Mouse (Mus musculus) erythroblast, adult 5-6 weeks (primary cell): ENCODE measurements around the gene Gps2. TPM values are rescaled to one million over a fixed set of nuclear protein-coding genes. Genes with fewer than 3 reads are reported as not detected.

Experiments used
- ATAC-seq: replicated peaks from 2 replicates; pipeline ENCODE4 v1.8.0; 2016; ENCODE audit warnings: moderate number of reproducible peaks, mild to moderate bottlenecking, moderate TSS enrichment, inconsistent platforms; ENCODE audit not compliant: poor library complexity, low FRiP score, severe bottlenecking
- total RNA-seq, 2 experiments: library from RNA; stranded (forward) in 1 of 2; stranded (reverse) in 1 of 2; fragments of 150-400 nt in 1 of 2; fragments of 200-764, 138-1000 nt in 1 of 2; gene quantifications; 2 replicates each; pipeline versions ENCODE4 v1.2.3 to v1.2.4; 2015 to 2017; ENCODE audit warnings: low replicate concordance in 2 of 2

Gene Gps2
- total RNA-seq (2015; ENCODE audit: low replicate concordance) (69.0 and 102 TPM in 2 replicates), total RNA-seq (2017; ENCODE audit: low replicate concordance) (52.9 and 63.3 TPM in 2 replicates)

- peak; percentile 79 for ATAC-seq
Observed at GRCm38 (mm10) chr11:69913554-69914371, at the start of gene Gps2. Gps2 (plus strand) TSS chr11:69913888.

GRCm38 (mm10) chr11:69864138-69864860 lies 49.4 kb upstream of the Gps2 start:
- ATAC-seq, result peak; percentile 54; the same call in 1 of the 2 replicates

GRCm38 (mm10) chr11:69865561-69865960 lies 48.1 kb upstream of the Gps2 start:
- ATAC-seq, result no peak

GRCm38 (mm10) chr11:69867335-69867734 lies 46.4 kb upstream of the Gps2 start:
- ATAC-seq, result no peak

DNA sequence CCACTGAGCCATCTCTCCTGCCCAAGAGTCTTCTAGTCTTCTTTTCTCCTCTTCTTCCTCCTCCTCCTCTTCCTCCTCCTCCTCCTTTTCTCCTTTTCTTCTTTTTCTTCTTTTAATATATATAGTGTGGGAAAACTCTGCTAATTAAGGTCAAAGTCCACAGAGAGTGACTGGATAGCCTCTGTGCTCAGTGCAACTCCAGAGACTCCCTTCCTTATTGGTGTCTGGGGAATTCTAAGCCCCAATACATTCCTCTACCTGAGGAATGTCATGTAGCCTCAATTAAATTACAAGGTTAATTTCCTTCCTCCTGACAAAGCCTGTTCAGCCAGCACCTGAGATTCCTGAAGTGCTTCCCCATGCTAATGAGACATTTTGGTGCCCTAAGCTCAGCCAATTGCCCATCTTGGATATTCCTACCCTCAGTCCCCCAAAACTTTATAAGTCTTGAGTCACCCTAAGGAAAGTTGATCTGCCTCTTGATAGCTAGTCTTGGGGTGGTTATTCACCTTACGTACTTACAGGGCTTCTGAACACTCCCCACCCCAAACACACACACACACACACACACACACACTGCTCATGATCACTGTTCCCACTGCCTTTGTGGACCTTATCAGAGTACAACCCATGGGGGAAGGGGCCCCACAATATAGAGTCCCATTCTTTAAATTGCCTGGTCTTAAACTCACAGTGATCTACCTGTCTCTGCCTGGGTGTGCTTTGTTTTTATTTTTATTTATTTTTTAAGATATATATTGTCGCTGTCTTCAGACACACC lies 43.2 kb upstream of the Gps2 start:
- ATAC-seq, result no peak

GRCm38 (mm10) chr11:69871822-69872221 lies 41.9 kb upstream of the Gps2 start:
- ATAC-seq, result no peak

DNA sequence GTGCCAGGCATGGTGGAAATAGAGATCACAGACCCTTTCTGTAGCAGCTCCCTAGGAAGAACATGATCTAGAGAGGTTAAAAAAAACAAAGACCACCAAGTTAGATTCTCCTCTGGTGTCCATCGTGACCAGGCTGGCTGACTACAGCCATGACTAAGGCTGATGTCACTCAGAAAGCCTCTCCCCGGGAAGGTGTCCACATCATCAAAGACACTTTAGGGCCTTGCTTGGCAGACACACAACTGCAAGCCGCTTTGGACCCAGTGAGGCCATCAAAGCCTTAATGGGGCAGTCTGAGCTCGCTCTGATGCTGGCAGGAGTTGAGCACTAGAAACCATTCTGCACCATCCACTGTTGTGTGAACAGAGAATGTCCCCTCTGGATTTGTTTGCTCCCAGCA lies 41.2 kb upstream of the Gps2 start:
- ATAC-seq, result no peak

GRCm38 (mm10) chr11:69876186-69876585 lies 37.5 kb upstream of the Gps2 start:
- ATAC-seq, result no peak

DNA sequence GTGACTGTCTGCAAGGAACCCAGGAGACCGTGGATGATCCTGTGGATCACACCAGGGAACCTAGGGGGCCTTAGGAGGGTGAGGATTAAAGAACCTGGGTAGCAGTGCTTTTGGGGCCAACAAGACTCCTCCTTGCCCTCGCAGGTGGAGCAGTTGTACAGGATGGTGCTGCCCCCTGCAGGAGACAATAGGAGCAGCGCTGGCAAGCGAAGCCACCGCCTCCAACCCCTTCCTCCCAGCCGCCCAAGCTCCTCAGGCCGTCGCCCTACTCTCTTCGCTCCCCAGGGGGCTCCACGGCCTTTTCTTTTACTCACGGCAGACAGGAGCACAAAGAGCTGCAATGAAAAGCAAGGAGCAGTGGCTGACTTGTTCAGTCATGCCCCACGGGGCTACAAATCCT lies 36.8 kb upstream of the Gps2 start:
- peak; percentile 73 for ATAC-seq

DNA sequence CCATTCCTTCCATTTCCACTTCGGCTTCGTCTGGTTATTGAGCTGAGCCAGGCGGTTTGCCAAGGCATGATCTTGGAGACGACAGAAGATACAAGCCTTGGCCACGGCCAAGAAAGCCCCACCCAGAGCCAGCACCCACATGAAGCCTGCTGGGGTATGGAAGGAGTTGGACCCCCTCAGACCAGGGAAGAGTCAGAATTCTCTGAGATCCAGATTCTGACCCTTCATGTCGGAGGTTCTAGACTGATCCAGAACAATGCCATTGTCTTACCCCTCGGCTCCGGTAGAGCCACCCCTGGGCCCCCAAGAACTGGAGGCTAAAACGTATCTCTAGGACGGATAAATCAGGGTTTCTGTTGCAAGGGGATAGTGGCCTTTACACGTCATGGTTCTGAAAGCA lies 35.8 kb upstream of the Gps2 start, which contains the start of gene Tmem95:
Gene Tmem95 (minus strand): TSS at position 141 of the 400 bp plus-strand sequence.
- no peak for ATAC-seq

DNA sequence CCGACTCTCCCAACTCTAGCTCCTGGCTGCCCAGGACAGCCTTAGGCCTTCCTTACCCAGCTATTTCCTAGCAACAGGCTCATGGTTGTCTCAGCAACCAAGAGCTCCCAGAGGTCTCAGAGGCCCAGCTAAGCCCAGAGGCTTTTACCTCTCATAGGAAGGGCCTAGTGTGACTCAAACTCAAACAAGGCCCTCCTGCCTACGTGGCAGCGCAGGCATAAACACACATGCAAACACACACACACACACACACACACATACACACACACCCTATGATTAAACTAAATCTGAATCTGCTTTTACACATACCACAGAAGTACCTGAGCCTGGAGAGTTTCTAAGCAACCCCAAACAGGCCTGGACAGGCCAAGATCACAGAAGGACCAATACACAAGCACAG lies 35.3 kb upstream of the Gps2 start:
- no peak for ATAC-seq

- no peak for ATAC-seq
Observed at GRCm38 (mm10) chr11:69878952-69879351, 34.7 kb upstream of the Gps2 start.

DNA sequence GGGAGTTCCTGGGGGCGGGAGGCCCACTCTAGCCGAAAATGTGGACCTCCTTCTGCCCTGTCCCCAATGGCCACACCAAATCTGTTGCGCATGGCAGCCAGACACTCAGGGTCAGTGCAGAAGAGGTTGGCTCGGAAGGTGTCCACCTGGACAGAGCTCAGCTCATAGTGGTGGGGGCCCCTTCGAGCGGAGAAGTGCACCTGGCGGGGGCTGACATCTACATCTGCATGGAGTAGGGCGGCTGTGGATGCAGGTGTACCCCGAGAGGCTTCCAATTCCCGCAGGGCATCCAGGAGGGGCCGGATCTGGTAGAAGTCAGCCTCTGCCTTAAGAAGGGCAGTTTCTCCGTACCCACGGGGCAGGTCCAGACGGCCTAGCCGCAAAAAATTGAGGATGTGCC lies 34.0 kb upstream of the Gps2 start:
- ATAC-seq, result no peak

DNA sequence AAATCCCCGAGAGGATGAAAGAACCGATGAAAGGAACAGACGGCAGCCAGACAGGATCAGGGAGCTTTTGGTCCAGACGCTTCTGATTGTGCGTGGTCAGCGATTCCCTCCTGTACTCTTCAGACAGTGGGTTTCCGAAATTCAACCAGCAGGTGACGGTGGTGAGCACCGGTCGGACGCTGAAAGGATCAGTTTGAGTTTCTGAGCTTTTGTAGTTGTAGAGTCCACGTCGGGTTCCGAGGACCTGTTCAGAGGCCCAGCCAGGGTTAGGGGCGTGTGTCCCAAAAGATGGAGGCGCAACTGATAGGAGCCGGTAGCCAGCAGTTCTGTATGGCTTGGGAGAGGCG lies 33.2 kb upstream of the Gps2 start:
- peak; percentile 60 for ATAC-seq

GRCm38 (mm10) chr11:69880853-69881603 lies 32.7 kb upstream of the Gps2 start, which contains the start of gene Kctd11:
Kctd11 (minus strand) TSS chr11:69881406.
- peak; percentile 37 for ATAC-seq

- ATAC-seq, result no peak
Observed at GRCm38 (mm10) chr11:69881787-69882670, 31.7 kb upstream of the Gps2 start.

- ATAC-seq, result no peak
Observed at GRCm38 (mm10) chr11:69883066-69883465, 30.6 kb upstream of the Gps2 start.

- no peak for ATAC-seq
Observed at GRCm38 (mm10) chr11:69883527-69884151, 30.0 kb upstream of the Gps2 start.
